Mouse (Mus musculus) layer of hippocampus, adult 18-20 months (tissue): ENCODE results near the gene Adprhl1. TPM values are rescaled to one million over a fixed set of nuclear protein-coding genes. Genes with fewer than 3 reads are reported as not detected.

Experiments
- microRNA-seq, 2 experiments: library from miRNA; unstranded; fragments of <30 nt; microRNA quantifications; one replicate each; pipeline ENCODE4 v1.2.0; 2021
- total RNA-seq, 2 experiments: library from RNA; stranded (reverse); gene quantifications; 2 replicates each; pipeline ENCODE4 v1.2.3; 2021

Gene Adprhl1
- total RNA-seq, 2 experiments from 2014 or later = 0.74 to 1.8 TPM

Small RNAs within 50 kb of the gene (microRNA-seq; reads per million reads assigned to microRNA genes)
- gene Mir1968 = 9.9 to 11.6 reads per million in 2 experiments

Other genes starting within 250 kb of the Adprhl1 start
- under 1 TPM; 0.18 to 0.22 TPM for gene F7, start 228.1 kb downstream of the Adprhl1 start, total RNA-seq
- gene F10, start 216.9 kb downstream of the Adprhl1 start, total RNA-seq = not detected
- gene Proz, start 193.2 kb downstream of the Adprhl1 start, total RNA-seq = not detected
- 10 to 100 TPM; 26.2 to 29.4 TPM for gene Pcid2, start 148.7 kb downstream of the Adprhl1 start, total RNA-seq
- gene Cul4a, start 148.5 kb downstream of the Adprhl1 start, total RNA-seq = 10 to 100 TPM; 58.1 to 59.3 TPM
- gene Lamp1, start 95.0 kb downstream of the Adprhl1 start, total RNA-seq = 100 to 1,000 TPM; 275 to 276 TPM
- gene Grtp1, start 53.5 kb downstream of the Adprhl1 start, total RNA-seq = 1 to 10 TPM; 3.6 to 3.7 TPM
- gene Dcun1d2, start 34.0 kb upstream of the Adprhl1 start, total RNA-seq = 10 to 100 TPM; 39.4 to 39.9 TPM
- gene Tmco3, start 34.0 kb upstream of the Adprhl1 start, total RNA-seq = 10 to 100 TPM; 44.3 to 47.1 TPM
- gene Tfdp1, start 84.6 kb upstream of the Adprhl1 start, total RNA-seq = 10 to 100 TPM; 57.6 to 58.0 TPM
- not detected for gene Atp4b, start 142.7 kb upstream of the Adprhl1 start, total RNA-seq
- gene Grk1, start 150.9 kb upstream of the Adprhl1 start, total RNA-seq = not detected
- gene Tmem255b, start 181.0 kb upstream of the Adprhl1 start, total RNA-seq = 1 to 10 TPM; 4.1 to 5.4 TPM
- 10 to 100 TPM; 84.0 to 95.1 TPM for gene Gas6, start 240.3 kb upstream of the Adprhl1 start, total RNA-seq